Mouse (Mus musculus) olfactory bulb, adult 2 months (tissue): ENCODE results near the gene Masp2.

Experiments
- CTCF ChIP-seq: fragments of 200-500 bp; IDR thresholded peaks from 2 replicates; pipeline ENCODE4 v1.5.1; 2012; ENCODE audit warnings: low read depth, mild to moderate bottlenecking, low read length, moderate library complexity; ENCODE audit not compliant: insufficient read depth
- POLR2A ChIP-seq: fragments of 200-500 bp; IDR thresholded peaks from 2 replicates; pipeline ENCODE4 v1.6.1; 2012; ENCODE audit warnings: mild to moderate bottlenecking, low read depth, low read length, moderate library complexity; ENCODE audit not compliant: insufficient read depth

DNA sequence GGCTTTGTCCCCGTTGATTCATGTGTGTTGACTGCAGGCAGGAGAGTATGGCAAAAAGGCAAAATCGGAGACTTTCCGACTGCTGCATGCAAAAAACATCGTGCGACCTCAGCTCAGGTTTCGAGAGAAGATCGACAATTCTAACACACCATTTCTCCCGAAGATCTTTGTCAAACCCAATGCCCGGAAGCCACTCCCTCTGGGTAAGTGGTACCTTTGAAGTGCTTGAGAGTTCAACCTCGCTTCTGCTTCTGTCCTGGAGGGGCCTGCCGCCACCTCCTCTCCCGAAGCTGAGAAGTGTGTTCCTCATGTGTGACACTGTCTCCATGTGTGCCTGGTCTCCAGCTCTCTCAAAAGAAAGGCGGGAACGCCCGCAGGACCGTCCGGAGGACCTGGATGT, 39.7 kb upstream of the Masp2 start:
- no peak for TF ChIP-seq CTCF
- no peak for TF ChIP-seq POLR2A
